Mouse (Mus musculus) C2C12 (cell line): ENCODE data around the gene Srgap1.

Source experiments
- CEBPB ChIP-seq: IDR thresholded peaks from one replicate; pipeline ENCODE4 v1.6.1; 2011; ENCODE audit warnings: low read depth, mild to moderate bottlenecking, control low read depth, moderate library complexity
- CTCF ChIP-seq: IDR thresholded peaks from one replicate; pipeline ENCODE4 v1.5.1; 2011; ENCODE audit not compliant: control insufficient read depth, insufficient read depth, insufficient read length
- MAX ChIP-seq: IDR thresholded peaks from one replicate; pipeline ENCODE4 v1.6.1; 2011; ENCODE audit warnings: mild to moderate bottlenecking, control low read depth
- MYOG ChIP-seq: IDR thresholded peaks from one replicate; pipeline ENCODE4 v1.6.1; 2011; ENCODE audit not compliant: control insufficient read depth, insufficient read length; ENCODE audit errors: extremely low read depth
- USF1 ChIP-seq: IDR thresholded peaks from one replicate; pipeline ENCODE4 v1.6.1; 2011; ENCODE audit warnings: low read depth, mild to moderate bottlenecking, control low read depth, moderate library complexity

DNA sequence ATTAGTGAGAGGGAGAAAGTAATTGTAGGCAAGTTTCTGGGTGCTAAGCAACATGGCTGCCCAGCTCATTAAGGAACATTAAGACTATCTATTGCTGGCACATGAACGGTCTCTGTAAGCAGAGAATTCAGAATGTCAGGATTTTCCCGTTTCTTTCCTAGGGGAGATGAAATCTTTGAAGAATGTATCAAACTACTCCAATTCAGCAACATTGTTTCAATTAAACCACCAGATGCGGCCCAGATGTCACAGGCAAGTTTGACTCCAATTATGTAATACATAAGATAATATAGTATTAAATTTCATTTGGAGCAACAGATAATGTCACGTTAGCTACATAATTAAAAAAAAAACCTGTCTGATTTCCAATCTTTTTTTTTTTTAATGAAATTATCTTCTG lies 72.5 kb downstream of the Srgap1 start:
- no peak for TF ChIP-seq CTCF
- TF ChIP-seq USF1 = no peak
- no peak for TF ChIP-seq CEBPB
- no peak for TF ChIP-seq MYOG
- TF ChIP-seq MAX = no peak
